Mouse (Mus musculus) brain, adult 10 weeks (tissue): ENCODE results near the gene Gm20671. TPM values are rescaled to one million over a fixed set of nuclear protein-coding genes. Genes with fewer than 3 reads are reported as not detected.

Source experiments
- polyA plus RNA-seq: library from polyadenylated mRNA; stranded (reverse); fragments of 350-450 nt; fragmentation: Illumina TruSeq; extraction: RNeasy Lipid Tissue Mini Kit (QIAGEN cat#74804); gene quantifications from one replicate; pipeline ENCODE4 v1.2.3, GENCODE M21; 2015; ENCODE audit warnings: low read depth, low replicate concordance

The Gm20671 gene
- not detected for polyA plus RNA-seq

GRCm38 (mm10) chr5:32827009-32827408 lies at the start of gene Gm20671:
Gene Gm20671, minus strand, starts transcription at chr5:32827109.

DNA sequence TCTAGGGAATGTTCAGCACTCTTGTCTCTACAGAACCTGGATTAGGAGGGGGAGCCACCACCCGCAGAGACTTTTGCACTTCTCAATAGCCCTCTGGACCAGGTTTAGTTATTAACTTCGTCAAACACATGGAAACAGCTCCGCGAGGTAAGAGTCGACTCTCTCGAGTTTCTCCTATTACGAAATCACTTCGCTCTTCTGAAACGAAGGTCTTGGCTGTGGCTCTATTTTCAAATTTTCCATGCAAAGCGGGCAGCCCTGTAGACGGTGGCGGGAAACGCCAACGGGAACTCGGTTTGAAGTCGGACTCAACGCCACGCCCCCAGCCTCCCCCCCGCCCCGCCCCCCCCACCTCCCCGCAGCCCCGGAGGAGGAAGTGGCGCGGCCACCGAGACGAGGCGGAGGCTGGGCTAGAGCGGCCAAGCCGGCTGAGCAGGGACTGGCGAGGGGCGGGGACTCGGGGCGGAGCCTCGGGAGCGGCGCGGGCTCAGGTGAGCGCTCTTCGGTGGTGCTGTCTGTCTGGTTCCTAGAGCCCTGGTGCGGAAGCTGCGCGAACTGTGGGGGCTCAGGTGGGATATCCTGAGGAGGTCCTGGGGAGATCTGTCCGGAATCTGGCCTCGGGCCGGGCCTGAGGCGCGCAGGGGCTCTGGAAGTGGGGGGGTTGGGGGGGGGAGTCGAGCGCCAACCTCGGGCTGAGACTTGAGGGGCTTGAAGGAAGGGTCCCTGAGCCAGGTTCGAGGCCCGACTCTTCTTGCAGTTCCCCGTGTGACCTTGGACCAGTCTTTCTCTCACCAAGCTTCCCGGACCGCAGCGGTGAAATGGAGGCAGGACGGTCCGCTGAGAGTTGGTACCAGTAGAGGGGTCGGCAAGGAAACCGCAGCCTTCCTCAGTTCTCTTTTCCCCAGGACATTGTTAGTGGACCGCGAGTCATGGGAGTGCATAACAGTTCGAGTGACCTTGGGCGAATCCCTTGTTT lies 36.6 kb upstream of the Gm20671 start, which contains the start of gene Depdc5:
Gene Depdc5, plus strand, starts transcription at position 449 of the 976 bp plus-strand sequence.

GRCm38 (mm10) chr5:32853731-32854507 lies 27.0 kb upstream of the Gm20671 start, which contains the start of gene Prr14l:
Gene Prr14l, minus strand, starts transcription at chr5:32854256.

DNA sequence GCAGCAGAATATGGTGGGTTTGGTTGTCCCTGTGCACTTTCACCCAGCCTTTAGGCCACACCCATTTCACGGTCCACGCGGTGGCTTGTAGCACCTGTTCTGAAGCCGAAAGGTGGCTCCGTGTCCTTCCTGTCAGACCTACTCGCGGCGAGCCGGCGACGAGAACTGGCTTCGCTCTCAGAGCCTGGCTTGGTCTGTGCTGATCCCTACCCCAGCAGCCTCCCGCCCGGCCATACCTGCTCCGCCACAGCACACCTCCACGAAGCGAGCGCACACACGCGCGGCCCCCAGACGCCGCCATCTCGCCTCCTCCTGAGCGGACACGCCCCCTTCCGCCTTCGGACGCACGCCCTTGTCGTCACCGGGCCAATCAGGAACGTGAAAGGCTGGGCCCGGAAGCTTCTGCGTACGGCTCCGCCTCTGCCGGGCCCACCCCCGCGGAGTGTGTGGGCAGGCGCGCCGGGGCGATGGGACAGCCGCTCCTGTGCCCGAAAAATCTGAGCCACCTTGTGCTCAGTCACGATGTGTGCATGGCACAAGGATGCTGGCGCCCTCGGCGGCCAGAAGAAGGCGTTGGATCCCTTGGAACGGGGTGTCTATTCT lies 41.5 kb downstream of the Gm20671 start, which contains the start of gene Pisd:
Gene Pisd, minus strand, starts transcription at position 334 of the 603 bp plus-strand sequence.

Other genes starting within 250 kb of the Gm20671 start
- 10.4 TPM for gene Yes1, start 215.9 kb downstream of the Gm20671 start, polyA plus RNA-seq
- gene Pisd, start 41.5 kb downstream of the Gm20671 start, polyA plus RNA-seq, result 71.2 TPM
- 14.6 TPM for gene Prr14l, start 27.1 kb upstream of the Gm20671 start, polyA plus RNA-seq
- gene Depdc5, start 36.6 kb upstream of the Gm20671 start, polyA plus RNA-seq, result 39.2 TPM
- 1,559 TPM for gene Ywhah, start 191.7 kb upstream of the Gm20671 start, polyA plus RNA-seq